Mouse (Mus musculus) common myeloid progenitor, adult 5-6 weeks (primary cell): ENCODE data around the gene Mrps27. TPM values are rescaled to one million over a fixed set of nuclear protein-coding genes. Genes with fewer than 3 reads are reported as not detected.

Experiments used
- ATAC-seq: replicated peaks from 2 replicates; pipeline ENCODE4 v1.8.0; 2016; ENCODE audit warnings: low read depth, mild to moderate bottlenecking, moderate TSS enrichment, inconsistent platforms; ENCODE audit not compliant: poor library complexity, severe bottlenecking
- total RNA-seq: library from RNA; stranded (forward); fragments of 200-1000, 187-1606 nt; gene quantifications from 2 replicates; pipeline ENCODE4 v1.2.3, GENCODE M21; 2017

Gene Mrps27
- total RNA-seq, 1 experiment from 2014 or later = 35.0 TPM

- no peak for ATAC-seq
Observed at GRCm38 (mm10) chr13:99384555-99385203, 40.1 kb downstream of the Mrps27 start.

GRCm38 (mm10) chr13:99385911-99386310 is 41.3 kb downstream of the Mrps27 start:
- no peak for ATAC-seq

- ATAC-seq = no peak
Observed at GRCm38 (mm10) chr13:99386341-99386740, 41.8 kb downstream of the Mrps27 start.

GRCm38 (mm10) chr13:99387901-99388811 is 43.6 kb downstream of the Mrps27 start:
- peak; percentile 60 for ATAC-seq

- ATAC-seq = no peak
Observed at GRCm38 (mm10) chr13:99391417-99391816, 46.8 kb downstream of the Mrps27 start.

GRCm38 (mm10) chr13:99393128-99393527 is 48.5 kb downstream of the Mrps27 start:
- peak; percentile 66 for ATAC-seq

- ATAC-seq = no peak
Observed at GRCm38 (mm10) chr13:99394694-99395093, 50.1 kb downstream of the Mrps27 start.

GRCm38 (mm10) chr13:99395531-99395930 is 50.9 kb downstream of the Mrps27 start:
- ATAC-seq = no peak

- no peak for ATAC-seq
Observed at GRCm38 (mm10) chr13:99397228-99397627, 52.6 kb downstream of the Mrps27 start.

GRCm38 (mm10) chr13:99398149-99398701 is 53.6 kb downstream of the Mrps27 start:
- ATAC-seq = no peak

- no peak for ATAC-seq
Observed at GRCm38 (mm10) chr13:99399373-99399772, 54.8 kb downstream of the Mrps27 start.

GRCm38 (mm10) chr13:99409216-99409615 is 64.6 kb downstream of the Mrps27 start:
- ATAC-seq = no peak

GRCm38 (mm10) chr13:99410611-99411515 is 66.3 kb downstream of the Mrps27 start:
- no peak for ATAC-seq

- ATAC-seq = no peak
Observed at GRCm38 (mm10) chr13:99411761-99412160, 67.2 kb downstream of the Mrps27 start.

- peak; percentile 89 for ATAC-seq
Observed at GRCm38 (mm10) chr13:99412477-99413080, 68.0 kb downstream of the Mrps27 start.

GRCm38 (mm10) chr13:99413481-99414351 is 69.1 kb downstream of the Mrps27 start:
- ATAC-seq = no peak

GRCm38 (mm10) chr13:99414352-99414742 is 69.8 kb downstream of the Mrps27 start:
- no peak for ATAC-seq

- no peak for ATAC-seq
Observed at GRCm38 (mm10) chr13:99416601-99417000, 72.0 kb downstream of the Mrps27 start.

- no peak for ATAC-seq
Observed at GRCm38 (mm10) chr13:99423581-99423980, 79.0 kb downstream of the Mrps27 start.
